Mouse (Mus musculus): Measurements from ENCODE around the gene Zscan25. TPM values are rescaled to one million over a fixed set of nuclear protein-coding genes. Genes with fewer than 3 reads are reported as not detected.

Zscan25 gene
- total RNA-seq, 2 experiments from 2014 or later = 26.5 to 29.3 TPM

Other genes with a start within 250 kb of the Zscan25 start
- not detected for gene Gm4871, start 247.7 kb upstream of the Zscan25 start, total RNA-seq (2021)
- gene 1700018F24Rik, start 237.5 kb upstream of the Zscan25 start, total RNA-seq (2021) = not detected
- gene Arpc1a, start 196.7 kb upstream of the Zscan25 start, total RNA-seq (2021) = 100 to 1,000 TPM; 114 to 121 TPM
- gene Kpna7, start 196.5 kb upstream of the Zscan25 start, total RNA-seq (2021) = not detected
- 100 to 1,000 TPM; 226 to 243 TPM for gene Arpc1b, start 166.3 kb upstream of the Zscan25 start, total RNA-seq (2021)
- gene Pdap1, start 140.3 kb upstream of the Zscan25 start, total RNA-seq (2021) = 100 to 1,000 TPM; 106 to 108 TPM
- 100 to 1,000 TPM; 106 to 113 TPM for gene Bud31, start 140.1 kb upstream of the Zscan25 start, total RNA-seq (2021)
- 10 to 100 TPM; 29.2 to 32.0 TPM for gene Ptcd1, start 113.4 kb upstream of the Zscan25 start, total RNA-seq (2021)
- gene Cpsf4, start 113.3 kb upstream of the Zscan25 start, total RNA-seq (2021) = 10 to 100 TPM; 28.0 to 29.0 TPM
- 100 to 1,000 TPM; 367 to 390 TPM for gene Atp5j2, start 88.4 kb upstream of the Zscan25 start, total RNA-seq (2021)
- gene Zkscan14, start 78.6 kb upstream of the Zscan25 start, total RNA-seq (2021) = 10 to 100 TPM; 14.0 to 14.7 TPM
- 10 to 100 TPM; 16.2 to 16.8 TPM for gene Zkscan5, start 75.9 kb upstream of the Zscan25 start, total RNA-seq (2021)
- gene Zfp655, start 48.8 kb upstream of the Zscan25 start, total RNA-seq (2021) = 10 to 100 TPM; 48.1 to 53.2 TPM
- gene Cyp3a57, start 64.8 kb downstream of the Zscan25 start, total RNA-seq (2021) = under 1 TPM; 0.25 to 0.40 TPM
- gene Cyp3a16, start 189.2 kb downstream of the Zscan25 start, total RNA-seq (2021) = 10 to 100 TPM in 1 of 2 experiments, under 1 TPM in 1; 0.45 to 19.5 TPM

Measured in adrenal gland, postnatal 4 days (tissue).